Mouse (Mus musculus): ENCODE data around the gene Hist1h4i. TPM values are rescaled to one million over a fixed set of nuclear protein-coding genes. Genes with fewer than 3 reads are reported as not detected.
A peak's percentile ranks its signal among the peaks of the same experiment; 100 is the strongest.
"Not testable (repeated sequence)": the region's sequence is repeated elsewhere in the genome, so short reads cannot be mapped to it uniquely, and the experiment has no call there.

The Hist1h4i gene
- polyA plus RNA-seq, 1 experiment from 2014 or later = 25.5 TPM

- H3K36me3 ChIP-seq (ENCODE audit: control insufficient read depth, insufficient read depth, low read length) = no peaks in the 10 kb centered on the region
- H3K4me1 ChIP-seq (ENCODE audit: control insufficient read depth, insufficient read depth, low read length) = peaks cover 6% of the 10 kb centered on the region; the same call in 1 of the 2 replicates
- peak overlapping the region; percentile 49 for H3K4me2 ChIP-seq (ENCODE audit: low read depth)
- no peak overlapping the region for H3K9ac ChIP-seq (ENCODE audit: low read length)
- peak overlapping the region; percentile 37 for H3K4me3 ChIP-seq (ENCODE audit: low read depth, low read length)
- H3K9me3 ChIP-seq (ENCODE audit: control insufficient read depth, low read length) = no peaks in the 10 kb centered on the region
- DNase-seq (ENCODE audit: low spot score) (no peak), ATAC-seq (ENCODE audit: insufficient read depth, low FRiP score, low TSS enrichment) (no peak)
- 7% methylated on average over 2 of the region's 2 CpGs for WGBS
- H3K27me3 ChIP-seq (ENCODE audit: control insufficient read depth, insufficient read depth, low read length) = no peaks in the 10 kb centered on the region
- H3K27ac ChIP-seq (ENCODE audit: low read depth, low read length) = peak overlapping the region; percentile 94
Observed at GRCm38 (mm10) chr13:22039951-22040463, 1.2 kb downstream of the Hist1h4i start.

- Histone ChIP-seq H3K9me3 (ENCODE audit: control insufficient read depth, low read length) (no peaks in the 10 kb centered on the region), H3K27ac (ENCODE audit: low read depth, low read length) (no peak overlapping the region), H3K4me3 (ENCODE audit: low read depth, low read length) (no peak overlapping the region), H3K36me3 (ENCODE audit: control insufficient read depth, insufficient read depth, low read length) (no peaks in the 10 kb centered on the region), H3K9ac (ENCODE audit: low read length) (no peak overlapping the region), H3K4me1 (ENCODE audit: control insufficient read depth, insufficient read depth, low read length) (peaks cover 8% of the 10 kb centered on the region), H3K4me2 (ENCODE audit: low read depth) (peak overlapping the region; percentile 49; the same call in 1 of the 2 replicates), H3K27me3 (ENCODE audit: control insufficient read depth, insufficient read depth, low read length) (no peaks in the 10 kb centered on the region)
- no peak for DNase-seq (ENCODE audit: low spot score)
- WGBS = 69% methylated on average over 5 of the region's 5 CpGs
- ATAC-seq (ENCODE audit: insufficient read depth, low FRiP score, low TSS enrichment) = no peak
Observed at GRCm38 (mm10) chr13:22039364-22039763, 1.8 kb downstream of the Hist1h4i start.

- Histone ChIP-seq H3K27me3 (ENCODE audit: control insufficient read depth, insufficient read depth, low read length) (no peaks in the 10 kb centered on the region), H3K36me3 (ENCODE audit: control insufficient read depth, insufficient read depth, low read length) (no peaks in the 10 kb centered on the region), H3K4me3 (ENCODE audit: low read depth, low read length) (no peak overlapping the region), H3K4me1 (ENCODE audit: control insufficient read depth, insufficient read depth, low read length) (peaks cover 8% of the 10 kb centered on the region), H3K4me2 (ENCODE audit: low read depth) (no peak overlapping the region), H3K9me3 (ENCODE audit: control insufficient read depth, low read length) (no peaks in the 10 kb centered on the region), H3K9ac (ENCODE audit: low read length) (no peak overlapping the region), H3K27ac (ENCODE audit: low read depth, low read length) (no peak overlapping the region)
- WGBS = 67% methylated on average over 2 of the region's 2 CpGs
- DNase-seq (ENCODE audit: low spot score) (no peak), ATAC-seq (ENCODE audit: insufficient read depth, low FRiP score, low TSS enrichment) (no peak)
Observed at GRCm38 (mm10) chr13:22037415-22037814, 3.7 kb downstream of the Hist1h4i start.

- Histone ChIP-seq H3K36me3 (ENCODE audit: control insufficient read depth, insufficient read depth, low read length) (no peaks in the 10 kb centered on the region), H3K27me3 (ENCODE audit: control insufficient read depth, insufficient read depth, low read length) (no peaks in the 10 kb centered on the region), H3K4me3 (ENCODE audit: low read depth, low read length) (peak overlapping the region; percentile 21), H3K4me1 (ENCODE audit: control insufficient read depth, insufficient read depth, low read length) (peaks cover 5% of the 10 kb centered on the region), H3K4me2 (ENCODE audit: low read depth) (peak overlapping the region; percentile 66), H3K27ac (ENCODE audit: low read depth, low read length) (peak overlapping the region; percentile 75), H3K9ac (ENCODE audit: low read length) (peak overlapping the region; percentile 69; the same call in 1 of the 2 replicates), H3K9me3 (ENCODE audit: control insufficient read depth, low read length) (no peaks in the 10 kb centered on the region)
- no peak for DNase-seq (ENCODE audit: low spot score)
- 67% methylated on average over 3 of the region's 3 CpGs for WGBS
- no peak for ATAC-seq (ENCODE audit: insufficient read depth, low FRiP score, low TSS enrichment)
Observed at GRCm38 (mm10) chr13:22036986-22037385, 4.2 kb downstream of the Hist1h4i start.

GRCm38 (mm10) chr13:22036149-22036956, 4.8 kb downstream of the Hist1h4i start:
- H3K4me3 ChIP-seq (ENCODE audit: low read depth, low read length) = peak overlapping the region; percentile 21
- H3K27me3 ChIP-seq (ENCODE audit: control insufficient read depth, insufficient read depth, low read length) = no peaks in the 10 kb centered on the region
- WGBS = 3% methylated on average over 20 of the region's 23 CpGs
- H3K4me1 ChIP-seq (ENCODE audit: control insufficient read depth, insufficient read depth, low read length) = peaks cover 3% of the 10 kb centered on the region
- H3K9ac ChIP-seq (ENCODE audit: low read length) = peak overlapping the region; percentile 69
- peak overlapping the region; percentile 66 for H3K4me2 ChIP-seq (ENCODE audit: low read depth)
- ATAC-seq (ENCODE audit: insufficient read depth, low FRiP score, low TSS enrichment) = peak; percentile 16
- H3K9me3 ChIP-seq (ENCODE audit: control insufficient read depth, low read length) = no peaks in the 10 kb centered on the region
- H3K27ac ChIP-seq (ENCODE audit: low read depth, low read length) = peak overlapping the region; percentile 75
- no peaks in the 10 kb centered on the region for H3K36me3 ChIP-seq (ENCODE audit: control insufficient read depth, insufficient read depth, low read length)
- DNase-seq (ENCODE audit: low spot score) = peak; percentile 46

GRCm38 (mm10) chr13:22035267-22036148, 5.7 kb downstream of the Hist1h4i start, which contains the start of the genes Hist1h2ah and Hist1h2bk:
Gene Hist1h2ah, minus strand, starts transcription at chr13:22035568.
Gene Hist1h2bk, plus strand, starts transcription at chr13:22035870.
- Histone ChIP-seq H3K4me2 (ENCODE audit: low read depth) (peak within 1 kb of the TSS; percentile 66), H3K27ac (ENCODE audit: low read depth, low read length) (peak within 1 kb of the TSS; percentile 75), H3K9ac (ENCODE audit: low read length) (peak within 1 kb of the TSS; percentile 69), H3K4me3 (ENCODE audit: low read depth, low read length) (peak within 1 kb of the TSS; percentile 21)
- not testable (repeated sequence) for H3K36me3 ChIP-seq (ENCODE audit: control insufficient read depth, insufficient read depth, low read length); H3K9me3 ChIP-seq (ENCODE audit: control insufficient read depth, low read length); H3K4me1 ChIP-seq (ENCODE audit: control insufficient read depth, insufficient read depth, low read length); H3K27me3 ChIP-seq (ENCODE audit: control insufficient read depth, insufficient read depth, low read length)
- 0% methylated on average over 21 of the region's 69 CpGs for WGBS
- peak; percentile 97 for ATAC-seq (ENCODE audit: insufficient read depth, low FRiP score, low TSS enrichment)
- peak; percentile 86 for DNase-seq (ENCODE audit: low spot score)

- ATAC-seq (ENCODE audit: insufficient read depth, low FRiP score, low TSS enrichment) = peak; percentile 2; the same call in 1 of the 2 replicates
Observed at GRCm38 (mm10) chr13:22034443-22035266, 6.5 kb downstream of the Hist1h4i start.

More at GRCm38 (mm10) chr13:22034443-22035266, 6.5 kb downstream of the Hist1h4i start:
- peak; percentile 37 for DNase-seq (ENCODE audit: low spot score)
- Histone ChIP-seq H3K9ac (ENCODE audit: low read length) (peak overlapping the region; percentile 58), H3K27me3 (ENCODE audit: control insufficient read depth, insufficient read depth, low read length) (no peaks in the 10 kb centered on the region), H3K9me3 (ENCODE audit: control insufficient read depth, low read length) (no peaks in the 10 kb centered on the region), H3K36me3 (ENCODE audit: control insufficient read depth, insufficient read depth, low read length) (no peaks in the 10 kb centered on the region), H3K4me3 (ENCODE audit: low read depth, low read length) (peak overlapping the region; percentile 21), H3K4me2 (ENCODE audit: low read depth) (peak overlapping the region; percentile 65), H3K4me1 (ENCODE audit: control insufficient read depth, insufficient read depth, low read length) (peaks cover 3% of the 10 kb centered on the region), H3K27ac (ENCODE audit: low read depth, low read length) (peak overlapping the region; percentile 75)
- WGBS = 1% methylated on average over 8 of the region's 14 CpGs
